In genomic region chr13:52529188-52529972, GRCm38 (mm10) we compare ENCODE assay signal across 7 mouse cellular contexts. TPM values are rescaled to one million over a fixed set of nuclear protein-coding genes. Genes with fewer than 3 reads are reported as not detected.
DNase-seq lines count a peak whose midpoint lies in the region; ATAC-seq and TF ChIP-seq lines count a peak whose summit lies in the region.

No protein-coding gene starts in this region.

- ATAC-seq in embryonic facial prominence, embryonic 15.5 days (ENCODE audit: insufficient number of reproducible peaks, low FRiP score, low TSS enrichment, low read depth) = no peak
- no peak for ATAC-seq in limb, embryonic 14.5 days (ENCODE audit: low FRiP score, low read depth)

- DNase-seq in layer of hippocampus, adult 2 months (ENCODE audit: low spot score in 2 of 2) = no peak
- DNase-seq in layer of hippocampus, postnatal 14 days (ENCODE audit: low spot score in 2 of 2) = no peak
- peak; percentile 64 for DNase-seq in cerebellum, adult 9-10 months
- no peak for DNase-seq in limb, embryonic 14.5 days (ENCODE audit: low spot score)
- DNase-seq in gastrocnemius, postnatal 14 days = no peak
- DNase-seq in B cell, adult 2 months = no peak

- H3K27me3 ChIP-seq in embryonic facial prominence, embryonic 15.5 days = peaks cover 21% of the 10 kb centered on the region
- H3K27me3 ChIP-seq in limb, embryonic 14.5 days (ENCODE audit: control insufficient read depth, insufficient read depth, low read length) = peaks cover 15% of the 10 kb centered on the region

- H3K9me3 ChIP-seq in embryonic facial prominence, embryonic 15.5 days (replicated peaks) = no peaks in the 10 kb centered on the region
- no peaks in the 10 kb centered on the region for H3K9me3 ChIP-seq in limb, embryonic 14.5 days (ENCODE audit: control insufficient read depth, low read length)

- intact Hi-C loops in gastrocnemius, postnatal 14 days (cut with DNase I; ENCODE audit: low total_unique reads) = no loop called here

- no peak for TF ChIP-seq CTCF in layer of hippocampus, adult 2 months (conservative IDR thresholded peaks at IDR 0.05)

- peak overlapping the region; percentile 98 for H3K27ac ChIP-seq in layer of hippocampus, adult 2 months
- no peak overlapping the region for H3K27ac ChIP-seq in embryonic facial prominence, embryonic 15.5 days (replicated peaks)
- no peak overlapping the region for H3K27ac ChIP-seq in limb, embryonic 14.5 days (replicated peaks; ENCODE audit: low read depth, low read length)

- H3K9ac ChIP-seq in embryonic facial prominence, embryonic 15.5 days = no peak overlapping the region
- no peak overlapping the region for H3K9ac ChIP-seq in limb, embryonic 14.5 days (ENCODE audit: low read depth, low read length, severe bottlenecking)

- peak overlapping the region; percentile 97; the same call in 1 of the 2 replicates for H3K4me2 ChIP-seq in embryonic facial prominence, embryonic 15.5 days (replicated peaks)
- no peak overlapping the region for H3K4me2 ChIP-seq in limb, embryonic 14.5 days (replicated peaks; ENCODE audit: low read depth, low read length, severe bottlenecking)

- peaks cover 8% of the 10 kb centered on the region; the same call in 1 of the 2 replicates for H3K4me1 ChIP-seq in embryonic facial prominence, embryonic 15.5 days
- no peaks in the 10 kb centered on the region for H3K4me1 ChIP-seq in limb, embryonic 14.5 days (ENCODE audit: control insufficient read depth, insufficient read depth, low read length)

- 56% methylated on average over 13 of the region's 13 CpGs for WGBS in embryonic facial prominence, embryonic 15.5 days
- 60% methylated on average over 13 of the region's 13 CpGs for WGBS in limb, embryonic 14.5 days

- H3K4me3 ChIP-seq in layer of hippocampus, adult 2 months = peak overlapping the region; percentile 63
- H3K4me3 ChIP-seq in embryonic facial prominence, embryonic 15.5 days (replicated peaks) = peak overlapping the region; percentile 52
- peak overlapping the region; percentile 44; the same call in 1 of the 2 replicates for H3K4me3 ChIP-seq in limb, embryonic 14.5 days (replicated peaks; ENCODE audit: low read length)

- no peaks in the 10 kb centered on the region for H3K36me3 ChIP-seq in embryonic facial prominence, embryonic 15.5 days
- no peaks in the 10 kb centered on the region for H3K36me3 ChIP-seq in limb, embryonic 14.5 days (ENCODE audit: control insufficient read depth, insufficient read depth, low read length)

- TF ChIP-seq POLR2A in limb, embryonic 14.5 days (IDR thresholded peaks at IDR 0.05; ENCODE audit: borderline replicate concordance, extremely low read depth, insufficient read depth, insufficient read length) = no peak

RNA-seq across cellular contexts. Expression of gene Diras2, which starts 1.7 kb away (rescaled TPM):
- 100 to 1,000 TPM; 150 to 155 TPM for total RNA-seq in layer of hippocampus, adult 2 months (2021)
- total RNA-seq in layer of hippocampus, postnatal 14 days (2021) = 100 to 1,000 TPM; 138 to 149 TPM
- 0.47 and 0.71 TPM in 2 replicates for polyA plus RNA-seq in embryonic facial prominence, embryonic 15.5 days (2015; fragmentation: Nextera tagmentation; extraction: Ambion mirVana)
- 0.70 and 1.2 TPM in 2 replicates for polyA plus RNA-seq in limb, embryonic 14.5 days (2012; rRNA removed)
- 0.15 and 0.19 TPM in 2 replicates for polyA plus RNA-seq in limb, embryonic 14.5 days (2014; fragmentation: Nextera tagmentation; extraction: Ambion mirVana)
- total RNA-seq in gastrocnemius, postnatal 14 days (2021) = under 1 TPM; 0.06 to 0.13 TPM

RNA-seq across cellular contexts. Expression of gene Syk, which starts 53.6 kb away (rescaled TPM):
- 1 to 10 TPM; 3.1 TPM for total RNA-seq in layer of hippocampus, adult 2 months (2021)
- 1 to 10 TPM; 4.7 to 5.6 TPM for total RNA-seq in layer of hippocampus, postnatal 14 days (2021)
- 3.0 and 3.6 TPM in 2 replicates for polyA plus RNA-seq in embryonic facial prominence, embryonic 15.5 days (2015; fragmentation: Nextera tagmentation; extraction: Ambion mirVana)
- polyA plus RNA-seq in limb, embryonic 14.5 days (2012; rRNA removed) = 3.0 and 3.3 TPM in 2 replicates
- polyA plus RNA-seq in limb, embryonic 14.5 days (2014; fragmentation: Nextera tagmentation; extraction: Ambion mirVana) = 3.5 and 3.6 TPM in 2 replicates
- 1 to 10 TPM; 2.5 to 3.3 TPM for total RNA-seq in gastrocnemius, postnatal 14 days (2021)

Comparison
In these comparisons a context has a peak if more than half of its experiments do, and no peak if none do; other contexts are left out.
1. RNA of gene Diras2, which starts 1.7 kb away (total RNA-seq): 150 to 155 TPM in layer of hippocampus, adult 2 months and 138 to 149 TPM in layer of hippocampus, postnatal 14 days; 0.06 to 0.13 TPM in gastrocnemius, postnatal 14 days; every median in the first group is over 100 times any median in the second.
2. Peak in every context shown above with its lines, with median percentiles within 50 percentile points of each other: H3K4me3 ChIP-seq.